Mouse (Mus musculus): ENCODE measurements at regions not wholly inside any gene's neighbourhood (a gene's known extent, or its start where the extent isn't known, plus 50 kb on each side); places are given as distances from the start of the nearest gene placed in this dataset.
A peak's percentile ranks its signal among the peaks of the same experiment; 100 is the strongest.

DNA sequence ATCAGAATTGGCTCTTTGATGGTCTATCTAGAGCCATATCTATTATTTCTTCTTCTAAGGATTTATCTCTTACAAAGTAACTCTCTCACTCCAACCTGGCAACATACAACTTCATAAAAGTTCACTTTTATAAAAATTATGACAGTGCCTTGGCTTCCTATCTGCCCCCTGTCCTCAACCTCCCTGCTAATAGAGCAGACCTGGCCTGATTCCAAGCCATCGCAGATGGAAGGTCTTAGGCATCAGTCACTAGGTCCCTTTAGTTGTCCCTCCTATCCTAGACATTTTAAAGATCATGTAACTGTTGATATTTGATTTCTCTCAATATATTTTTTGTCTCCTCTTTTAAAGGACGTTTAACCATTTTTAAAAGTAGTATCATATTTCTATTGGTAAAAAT, 1974.3 kb upstream of the Slc39a10 start:
- no peak for DNase-seq (ENCODE audit: low read depth)

DNA sequence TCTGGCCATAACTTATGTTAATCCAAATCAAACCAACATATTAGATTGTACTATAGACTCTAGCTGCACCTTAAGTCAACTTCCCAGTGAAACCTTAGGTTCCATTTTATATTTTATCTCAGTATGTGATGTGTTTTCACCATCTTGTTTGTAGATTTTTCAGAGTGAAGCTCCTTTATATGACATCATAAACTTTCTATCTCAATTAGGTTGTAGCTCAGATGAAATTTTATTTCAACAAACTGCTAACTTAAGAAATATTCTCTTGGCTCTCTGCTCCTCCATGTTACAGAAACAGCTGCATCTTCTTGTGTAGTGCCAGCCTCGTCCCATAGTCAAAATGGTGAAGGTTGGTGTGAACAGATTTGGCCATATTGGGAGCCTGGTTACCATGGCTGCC, 1988.7 kb upstream of the Slc39a10 start:
- DNase-seq (ENCODE audit: low read depth), result peak; percentile 66

- DNase-seq (ENCODE audit: low read depth), result no peak
These were observed 2000.9 kb upstream of the Slc39a10 start for GRCm38 (mm10) chr1:48893571-48893970.

DNA sequence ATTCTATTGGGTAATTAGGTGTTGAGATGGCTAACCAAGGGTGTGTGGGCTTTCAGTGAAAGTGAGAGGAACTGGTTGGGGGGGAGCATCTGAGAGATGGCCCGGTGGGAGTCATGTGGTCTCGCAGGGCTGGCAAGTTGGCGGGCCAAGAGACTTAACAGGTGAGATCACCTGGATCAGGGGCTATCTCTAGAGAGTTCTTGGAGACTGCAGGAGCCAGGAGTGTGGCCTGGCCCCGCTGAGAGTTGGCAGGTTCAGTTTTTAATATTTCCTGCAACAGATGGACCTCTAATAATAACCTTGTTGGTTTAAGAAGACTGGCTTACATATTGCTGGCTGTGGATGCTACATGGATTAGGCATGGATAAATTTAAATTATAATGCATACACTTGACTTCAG, 1984.0 kb upstream of the Tmeff2 start:
- no peak for DNase-seq (ENCODE audit: low read depth)

- no peak for DNase-seq (ENCODE audit: low read depth)
These were observed 1957.3 kb upstream of the Tmeff2 start for GRCm38 (mm10) chr1:48943126-48943525.

DNA sequence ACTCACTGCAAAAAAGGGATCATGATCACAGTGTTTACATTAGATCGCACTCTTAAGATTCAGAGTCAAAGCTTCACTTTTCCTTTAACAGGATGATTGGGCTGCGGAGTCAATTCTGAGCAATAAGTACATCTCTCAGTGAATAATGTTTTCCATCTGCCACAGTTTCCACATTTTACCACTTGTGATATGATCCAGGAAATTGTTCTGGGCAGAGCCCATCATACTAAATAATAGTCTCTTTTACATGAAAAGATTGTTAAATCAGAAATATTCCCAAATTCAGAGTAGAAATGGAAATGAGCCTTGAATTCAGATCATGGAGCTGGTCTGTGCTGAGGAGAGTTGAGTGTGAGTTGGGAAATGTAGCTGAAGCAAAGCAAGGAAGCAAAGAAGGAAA, 1956.6 kb upstream of the Tmeff2 start:
- no peak for DNase-seq (ENCODE audit: low read depth)
